Mouse (Mus musculus) brown adipose tissue, adult 24 weeks (tissue): ENCODE data around the gene Cers6. TPM values are rescaled to one million over a fixed set of nuclear protein-coding genes. Genes with fewer than 3 reads are reported as not detected.

Experiments used
- H3K27ac ChIP-seq: fragments of 200-500 bp; replicated peaks from 2 replicates; pipeline ENCODE4 v1.5.1; 2012; ENCODE audit warnings: low read depth, mild to moderate bottlenecking, low read length
- H3K4me1 ChIP-seq: fragments of 200-500 bp; 2 replicates; pipeline ENCODE4 v1.6.1; 2012; ENCODE audit warnings: low read length, mixed read lengths; ENCODE audit not compliant: control insufficient read depth, insufficient read depth, insufficient read length
- H3K4me3 ChIP-seq: fragments of 200-500 bp; 2 replicates; pipeline ENCODE4 v1.5.1; 2012; ENCODE audit warnings: low read depth, mild to moderate bottlenecking, low read length, moderate library complexity; ENCODE audit not compliant: insufficient read depth
- polyA plus RNA-seq: library from polyadenylated mRNA; stranded (reverse); fragments of >200 nt; gene quantifications from 2 replicates; pipeline ENCODE4 v1.2.4, GENCODE M21; 2012; ENCODE audit not compliant: missing spikeins, insufficient read depth, insufficient read length

Gene Cers6
- polyA plus RNA-seq, 1 experiment: 1.1 TPM

- H3K4me3 ChIP-seq: no peak overlapping the region
- H3K27ac ChIP-seq: no peak overlapping the region
- H3K4me1 ChIP-seq: no peaks in the 10 kb centered on the region
These were observed 127.9 kb downstream of the Cers6 start for GRCm38 (mm10) chr2:68989117-68989516.

- H3K27ac ChIP-seq: no peak overlapping the region
- H3K4me3 ChIP-seq: no peak overlapping the region
- no peaks in the 10 kb centered on the region for H3K4me1 ChIP-seq
These were observed 131.4 kb downstream of the Cers6 start for GRCm38 (mm10) chr2:68992629-68993028.

GRCm38 (mm10) chr2:68994441-68994840 lies 133.2 kb downstream of the Cers6 start:
- Histone ChIP-seq H3K27ac (no peak overlapping the region), H3K4me3 (no peak overlapping the region), H3K4me1 (no peaks in the 10 kb centered on the region)

- no peak overlapping the region for H3K4me3 ChIP-seq
- no peak overlapping the region for H3K27ac ChIP-seq
- H3K4me1 ChIP-seq: no peaks in the 10 kb centered on the region
These were observed 134.5 kb downstream of the Cers6 start for GRCm38 (mm10) chr2:68995723-68996122.

- no peak overlapping the region for H3K4me3 ChIP-seq
- no peak overlapping the region for H3K27ac ChIP-seq
- no peaks in the 10 kb centered on the region for H3K4me1 ChIP-seq
These were observed 135.0 kb downstream of the Cers6 start for GRCm38 (mm10) chr2:68996268-68996667.

GRCm38 (mm10) chr2:69004001-69004400 lies 142.8 kb downstream of the Cers6 start:
- no peaks in the 10 kb centered on the region for H3K4me1 ChIP-seq
- H3K27ac ChIP-seq: no peak overlapping the region
- H3K4me3 ChIP-seq: no peak overlapping the region

GRCm38 (mm10) chr2:69011392-69011791 lies 150.2 kb downstream of the Cers6 start:
- Histone ChIP-seq H3K27ac (no peak overlapping the region), H3K4me1 (no peaks in the 10 kb centered on the region), H3K4me3 (no peak overlapping the region)

GRCm38 (mm10) chr2:69011860-69012259 lies 150.6 kb downstream of the Cers6 start:
- H3K4me3 ChIP-seq: no peak overlapping the region
- no peak overlapping the region for H3K27ac ChIP-seq

GRCm38 (mm10) chr2:69014241-69014640 lies 153.0 kb downstream of the Cers6 start:
- H3K4me1 ChIP-seq: no peaks in the 10 kb centered on the region
- no peak overlapping the region for H3K27ac ChIP-seq
- H3K4me3 ChIP-seq: no peak overlapping the region

More at GRCm38 (mm10) chr2:69011860-69012259, 150.6 kb downstream of the Cers6 start:
- no peaks in the 10 kb centered on the region for H3K4me1 ChIP-seq

GRCm38 (mm10) chr2:69015172-69015724 lies 154.0 kb downstream of the Cers6 start:
- H3K4me3 ChIP-seq: no peak overlapping the region
- no peaks in the 10 kb centered on the region for H3K4me1 ChIP-seq
- H3K27ac ChIP-seq: no peak overlapping the region

- no peaks in the 10 kb centered on the region for H3K4me1 ChIP-seq
- no peak overlapping the region for H3K27ac ChIP-seq
- no peak overlapping the region for H3K4me3 ChIP-seq
These were observed 154.6 kb downstream of the Cers6 start for GRCm38 (mm10) chr2:69015822-69016221.

- H3K4me1 ChIP-seq: no peaks in the 10 kb centered on the region
- no peak overlapping the region for H3K4me3 ChIP-seq
- H3K27ac ChIP-seq: no peak overlapping the region
These were observed 157.9 kb downstream of the Cers6 start for GRCm38 (mm10) chr2:69019026-69019565.

GRCm38 (mm10) chr2:69019821-69020489 lies 158.7 kb downstream of the Cers6 start:
- H3K4me1 ChIP-seq: no peaks in the 10 kb centered on the region
- no peak overlapping the region for H3K27ac ChIP-seq
- H3K4me3 ChIP-seq: no peak overlapping the region

GRCm38 (mm10) chr2:69020636-69021310 lies 159.5 kb downstream of the Cers6 start:
- no peaks in the 10 kb centered on the region for H3K4me1 ChIP-seq
- H3K27ac ChIP-seq: no peak overlapping the region
- H3K4me3 ChIP-seq: no peak overlapping the region

- Histone ChIP-seq H3K4me1 (no peaks in the 10 kb centered on the region), H3K4me3 (no peak overlapping the region), H3K27ac (no peak overlapping the region)
These were observed 160.3 kb downstream of the Cers6 start for GRCm38 (mm10) chr2:69021516-69021915.
